Mouse (Mus musculus) neural tube, embryonic 11.5 days (tissue): ENCODE data around the gene Slc44a3. TPM values are rescaled to one million over a fixed set of nuclear protein-coding genes. Genes with fewer than 3 reads are reported as not detected.

Experiments used
- ATAC-seq: fragments of 200-750 bp; cut with Nextera tagmentation; 2 replicates; pipeline ENCODE4 v1.8.0; 2017; ENCODE audit warnings: moderate number of reproducible peaks, mild to moderate bottlenecking, moderate TSS enrichment, moderate library complexity; ENCODE audit not compliant: insufficient read depth, low FRiP score, low TSS enrichment
- DNase-seq: peaks from one replicate; pipeline ENCODE4 v3.0.0-alpha.2; 2015; ENCODE audit warnings: low spot score
- H3K27ac ChIP-seq: fragments of 300-500 bp; sonication (generic); 2 replicates; pipeline ENCODE4 v1.5.1; 2014; ENCODE audit warnings: low read depth, mild to moderate bottlenecking, low read length
- H3K27me3 ChIP-seq: fragments of 300-500 bp; sonication (generic); 2 replicates; pipeline ENCODE4 v1.6.1; 2014; ENCODE audit warnings: mild to moderate bottlenecking, low read length, mixed read lengths; ENCODE audit not compliant: control insufficient read depth, insufficient read depth
- H3K36me3 ChIP-seq: fragments of 300-500 bp; sonication (generic); 2 replicates; pipeline ENCODE4 v1.6.1; 2014; ENCODE audit warnings: mild to moderate bottlenecking, low read length, moderate library complexity, mixed read lengths; ENCODE audit not compliant: control insufficient read depth, insufficient read depth
- H3K4me1 ChIP-seq: fragments of 300-500 bp; sonication (generic); 2 replicates; pipeline ENCODE4 v1.6.1; 2014; ENCODE audit warnings: low read length, mixed read lengths; ENCODE audit not compliant: control insufficient read depth, insufficient read depth
- H3K4me2 ChIP-seq: fragments of 300-500 bp; sonication (generic); 2 replicates; pipeline ENCODE4 v1.6.1; 2014; ENCODE audit warnings: low read depth, mild to moderate bottlenecking, moderate library complexity
- H3K4me3 ChIP-seq: fragments of 300-500 bp; sonication (generic); 2 replicates; pipeline ENCODE4 v1.5.1; 2014; ENCODE audit warnings: low read depth, low read length
- H3K9ac ChIP-seq: fragments of 300-500 bp; sonication (generic); 2 replicates; pipeline ENCODE4 v1.6.1; 2014; ENCODE audit warnings: mild to moderate bottlenecking, low read length
- H3K9me3 ChIP-seq: fragments of 300-500 bp; sonication (generic); 2 replicates; pipeline ENCODE4 v1.6.1; 2016; ENCODE audit warnings: low read length; ENCODE audit not compliant: control insufficient read depth
- WGBS: fragments of 180-500 bp; shearing (Covaris S2); extraction: QIAGEN DNeasy Blood & Tissue Kit; methylation state at CpG from one replicate; pipeline ENCODE4 v1.1.7; 2014; 5-methylcytosine and 5-hydroxymethylcytosine counted together
- polyA plus RNA-seq: library from polyadenylated mRNA; unstranded; fragments of >200 nt; fragmentation: Nextera tagmentation; extraction: Ambion mirVana; gene quantifications from 2 replicates; pipeline ENCODE4 v1.2.1, GENCODE M21; 2014

The Slc44a3 gene
- polyA plus RNA-seq, 1 experiment from 2014 or later = 0.31 TPM

DNA sequence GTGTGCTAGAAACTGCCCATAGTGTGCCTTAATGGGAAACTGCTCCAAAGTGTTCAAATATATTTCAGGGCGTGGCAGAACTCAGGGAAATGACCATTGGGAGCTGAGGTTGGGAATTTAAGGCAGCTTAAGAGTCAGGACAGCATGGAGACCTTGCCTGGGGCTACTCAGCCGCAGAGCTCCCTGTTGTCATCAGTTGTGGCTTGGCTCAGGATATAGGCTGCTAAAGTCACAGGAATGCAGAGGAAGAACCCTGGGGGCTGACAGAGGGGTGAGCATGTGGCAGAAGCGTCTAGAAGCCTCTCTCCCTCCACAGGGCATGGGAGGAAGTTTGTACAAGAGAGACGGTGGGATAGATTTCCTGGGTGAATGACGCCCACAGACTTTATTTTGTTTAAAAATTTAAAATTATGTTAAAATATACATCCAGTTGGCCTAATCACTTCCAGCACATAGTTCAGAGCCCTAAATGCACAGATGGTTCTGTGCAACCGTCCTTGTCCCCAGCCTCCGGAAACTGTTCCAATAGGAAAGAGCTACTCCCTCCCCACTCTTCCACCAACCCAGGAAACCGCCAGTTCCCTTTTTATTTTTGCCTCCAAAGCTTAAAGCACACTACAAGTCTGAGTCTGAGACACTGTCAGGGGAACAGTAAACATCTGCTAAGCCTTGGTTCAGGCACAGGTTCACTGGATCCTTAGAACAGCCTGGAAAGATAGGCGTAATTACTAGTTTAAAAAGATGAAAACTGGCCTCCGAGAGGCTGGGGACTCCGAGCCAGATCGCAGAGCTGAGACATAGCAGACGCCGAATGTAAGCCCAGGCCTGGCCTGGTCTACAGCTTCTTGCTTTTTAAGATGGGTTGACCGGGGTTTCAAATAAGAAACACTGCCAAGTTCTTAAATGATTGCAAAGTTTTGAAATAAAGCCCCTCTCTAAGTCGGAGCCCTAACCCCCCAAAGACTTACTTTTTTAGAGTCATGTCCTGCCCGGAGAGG is 5.8 kb downstream of the Slc44a3 start:
- Histone ChIP-seq H3K27ac (no peak overlapping the region), H3K4me1 (peaks cover 13% of the 10 kb centered on the region), H3K36me3 (no peaks in the 10 kb centered on the region), H3K4me2 (no peak overlapping the region), H3K9me3 (no peaks in the 10 kb centered on the region), H3K27me3 (no peaks in the 10 kb centered on the region), H3K4me3 (no peak overlapping the region), H3K9ac (no peak overlapping the region)
- ATAC-seq = no peak
- 76% methylated on average over 17 of the region's 17 CpGs for WGBS
- no peak for DNase-seq

DNA sequence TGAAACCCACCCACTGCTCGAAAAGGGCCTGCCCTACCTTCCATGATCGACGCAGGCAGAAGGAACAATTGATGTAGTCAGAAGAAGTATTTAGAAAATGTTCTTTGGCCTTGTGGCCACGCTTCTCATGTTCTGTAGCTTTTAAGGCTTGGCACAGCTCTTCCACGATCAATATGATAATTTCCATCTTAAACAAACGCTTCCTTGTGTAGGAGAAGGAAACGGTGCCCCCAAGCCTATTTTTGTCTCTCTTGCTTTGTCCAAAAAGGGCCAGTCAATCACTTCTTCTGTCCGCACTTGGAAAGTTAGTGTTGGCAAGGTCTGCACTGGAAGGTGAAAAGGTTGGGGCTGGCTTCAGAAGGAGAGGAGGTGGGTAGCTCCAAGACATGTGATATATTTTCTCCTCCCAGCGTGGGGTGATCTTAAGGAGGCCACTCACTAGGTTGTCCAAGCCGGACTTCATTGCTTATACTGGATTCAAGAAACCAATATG is 10.5 kb downstream of the Slc44a3 start:
- Histone ChIP-seq H3K9me3 (no peaks in the 10 kb centered on the region), H3K27ac (no peak overlapping the region), H3K9ac (no peak overlapping the region), H3K4me2 (no peak overlapping the region), H3K36me3 (no peaks in the 10 kb centered on the region), H3K4me1 (no peaks in the 10 kb centered on the region), H3K27me3 (no peaks in the 10 kb centered on the region), H3K4me3 (no peak overlapping the region)
- 82% methylated on average over 10 of the region's 10 CpGs for WGBS
- ATAC-seq (no peak), DNase-seq (no peak)

DNA sequence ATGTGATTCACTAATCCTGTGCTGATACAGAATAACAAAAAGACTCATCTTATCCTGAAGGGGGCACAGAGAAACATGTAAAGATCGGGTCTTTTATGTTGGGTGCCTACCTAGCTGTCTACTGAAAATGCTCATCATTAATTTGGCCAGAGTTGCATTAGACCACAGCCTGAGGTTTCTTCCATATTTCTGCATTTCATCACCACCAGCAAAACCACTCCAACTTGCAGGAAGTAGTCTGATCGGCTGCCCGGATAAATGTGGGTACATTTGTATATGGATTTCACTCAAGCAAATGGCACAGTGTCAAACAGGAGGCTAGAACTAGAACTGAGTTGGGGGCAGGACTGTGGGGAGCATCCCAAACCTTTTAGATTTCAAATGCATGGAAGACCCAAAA is 11.1 kb downstream of the Slc44a3 start:
- no peak for DNase-seq
- H3K9me3 ChIP-seq = no peaks in the 10 kb centered on the region
- 92% methylated on average over 3 of the region's 3 CpGs for WGBS

DNA sequence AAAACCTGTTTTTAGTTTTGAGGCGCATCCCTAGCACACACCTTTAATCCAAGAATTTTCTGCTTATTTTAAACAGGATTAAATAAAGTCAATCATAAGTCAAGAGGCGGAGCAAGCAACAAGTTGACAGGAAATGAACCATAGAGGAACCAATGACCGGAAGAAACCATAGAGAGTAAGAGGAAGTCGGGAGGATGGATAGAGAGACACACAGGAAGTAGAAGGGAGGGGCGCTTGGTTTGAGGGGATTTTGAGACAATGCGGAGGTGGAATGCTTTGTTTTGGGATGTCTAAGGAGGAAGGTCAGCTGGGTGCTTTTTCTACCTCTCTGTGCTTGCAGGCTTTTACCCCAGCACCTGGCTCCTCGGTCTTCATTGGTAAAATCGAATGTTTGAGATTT is 15.2 kb downstream of the Slc44a3 start:
- no peak overlapping the region for H3K4me2 ChIP-seq
- no peak overlapping the region for H3K27ac ChIP-seq
- H3K9ac ChIP-seq = no peak overlapping the region
- H3K36me3 ChIP-seq = no peaks in the 10 kb centered on the region
- ATAC-seq (no peak), DNase-seq (no peak)
- H3K27me3 ChIP-seq = no peaks in the 10 kb centered on the region
- H3K4me3 ChIP-seq = no peak overlapping the region
- no peaks in the 10 kb centered on the region for H3K4me1 ChIP-seq
- WGBS = 94% methylated on average over 8 of the region's 8 CpGs
- no peaks in the 10 kb centered on the region for H3K9me3 ChIP-seq

More for the DNA sequence above, 11.1 kb downstream of the Slc44a3 start:
- Histone ChIP-seq H3K9ac (no peak overlapping the region), H3K4me3 (no peak overlapping the region), H3K4me1 (no peaks in the 10 kb centered on the region), H3K27me3 (no peaks in the 10 kb centered on the region), H3K4me2 (no peak overlapping the region), H3K27ac (no peak overlapping the region), H3K36me3 (no peaks in the 10 kb centered on the region)
- no peak for ATAC-seq

DNA sequence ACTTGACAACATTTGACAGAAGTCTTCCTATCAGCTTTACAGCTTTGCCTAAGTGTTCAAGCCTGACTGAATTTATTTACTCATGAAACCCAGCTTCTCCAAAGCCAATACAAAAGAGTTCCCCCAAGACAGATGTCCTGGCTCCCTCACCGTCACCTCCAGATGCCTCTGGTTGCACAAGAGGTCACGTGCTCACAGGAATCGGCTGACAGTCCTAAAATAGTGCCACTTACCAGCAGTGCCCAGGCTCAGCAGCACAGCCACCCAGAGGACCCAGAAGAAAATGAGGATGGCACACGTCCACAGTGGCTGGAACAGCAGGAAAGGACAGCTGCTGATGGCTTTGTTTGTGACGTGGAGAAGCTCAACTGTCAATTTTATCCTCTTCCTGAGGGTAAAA is 23.1 kb downstream of the Slc44a3 start:
- DNase-seq = no peak
- WGBS = 64% methylated on average over 5 of the region's 5 CpGs
- H3K9me3 ChIP-seq = no peaks in the 10 kb centered on the region
- no peak overlapping the region for H3K4me2 ChIP-seq
- H3K27ac ChIP-seq = no peak overlapping the region
- ATAC-seq = no peak
- H3K36me3 ChIP-seq = no peaks in the 10 kb centered on the region
- no peak overlapping the region for H3K9ac ChIP-seq
- H3K27me3 ChIP-seq = no peaks in the 10 kb centered on the region
- H3K4me3 ChIP-seq = no peak overlapping the region
- H3K4me1 ChIP-seq = no peaks in the 10 kb centered on the region

DNA sequence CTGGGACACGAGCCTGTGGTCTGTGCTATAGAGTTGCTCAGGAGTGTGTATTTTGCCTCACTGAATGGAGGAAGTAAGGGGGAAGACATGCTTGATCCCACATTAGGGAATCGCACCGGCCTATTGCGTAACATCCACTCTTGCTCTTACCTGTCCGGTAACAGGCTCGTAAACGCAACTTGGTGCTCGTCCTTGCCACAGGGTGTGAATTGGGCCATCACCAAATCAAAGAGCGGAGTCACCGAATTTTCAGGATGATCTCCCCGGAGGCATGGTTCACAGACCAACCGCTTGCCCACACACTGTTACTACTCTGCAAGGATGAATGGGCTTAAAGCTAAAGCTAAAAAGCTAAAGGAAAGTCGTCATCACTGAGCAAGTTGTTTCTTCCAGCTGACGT is 24.5 kb downstream of the Slc44a3 start:
- no peak overlapping the region for H3K9ac ChIP-seq
- H3K4me1 ChIP-seq = no peaks in the 10 kb centered on the region
- H3K27me3 ChIP-seq = no peaks in the 10 kb centered on the region
- no peaks in the 10 kb centered on the region for H3K36me3 ChIP-seq
- H3K9me3 ChIP-seq = no peaks in the 10 kb centered on the region
- 94% methylated on average over 14 of the region's 14 CpGs for WGBS
- H3K27ac ChIP-seq = no peak overlapping the region
- DNase-seq (no peak), ATAC-seq (no peak)
- H3K4me3 ChIP-seq = no peak overlapping the region
- no peak overlapping the region for H3K4me2 ChIP-seq

DNA sequence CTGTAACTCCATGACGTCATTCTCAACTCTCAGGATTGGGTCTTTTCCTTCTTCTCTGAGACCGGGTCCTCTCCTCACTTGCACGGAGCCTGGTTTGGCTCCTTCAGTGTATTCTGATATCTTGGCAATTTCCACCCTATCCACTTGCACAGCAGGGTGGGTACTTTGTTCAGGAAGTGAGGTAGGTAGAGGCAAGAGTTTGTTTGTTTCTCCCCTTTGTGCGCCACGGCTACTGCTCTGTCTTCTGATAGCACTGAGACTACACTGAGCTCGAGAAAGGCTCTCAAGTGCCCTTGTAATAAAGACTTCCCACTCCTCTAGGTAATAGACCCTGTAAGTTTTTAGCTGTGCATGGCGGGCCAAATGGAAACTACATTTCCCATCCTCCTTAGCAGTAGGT is 25.4 kb downstream of the Slc44a3 start:
- H3K9ac ChIP-seq = no peak overlapping the region
- H3K9me3 ChIP-seq = no peaks in the 10 kb centered on the region
- no peaks in the 10 kb centered on the region for H3K4me1 ChIP-seq
- WGBS = 83% methylated on average over 7 of the region's 7 CpGs
- H3K4me2 ChIP-seq = no peak overlapping the region
- DNase-seq (no peak), ATAC-seq (no peak)
- H3K27ac ChIP-seq = no peak overlapping the region
- H3K4me3 ChIP-seq = no peak overlapping the region
- H3K27me3 ChIP-seq = no peaks in the 10 kb centered on the region
- H3K36me3 ChIP-seq = no peaks in the 10 kb centered on the region

DNA sequence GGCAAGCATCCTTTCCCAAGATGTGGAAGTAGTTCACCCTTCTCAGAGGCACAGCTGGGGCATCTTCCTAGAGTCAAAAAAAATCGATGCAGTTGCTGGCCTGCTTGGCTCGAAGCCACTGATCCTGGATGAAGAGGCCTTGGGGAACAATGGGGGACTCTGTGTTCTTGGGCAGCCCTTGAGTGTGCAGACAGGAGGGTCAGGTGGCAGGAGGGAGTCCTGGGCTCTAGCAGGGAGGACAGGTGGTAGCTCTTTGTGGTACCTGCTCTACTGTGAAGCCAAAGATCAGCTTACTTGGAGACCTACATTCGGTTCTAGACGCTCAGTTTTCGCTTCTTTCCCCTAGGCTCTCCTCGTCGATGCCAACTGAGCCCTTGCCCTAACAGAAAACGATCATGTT is 26.0 kb downstream of the Slc44a3 start:
- Histone ChIP-seq H3K9ac (no peak overlapping the region), H3K9me3 (no peaks in the 10 kb centered on the region), H3K4me1 (no peaks in the 10 kb centered on the region), H3K27ac (no peak overlapping the region), H3K4me3 (no peak overlapping the region), H3K4me2 (no peak overlapping the region), H3K36me3 (no peaks in the 10 kb centered on the region), H3K27me3 (no peaks in the 10 kb centered on the region)
- WGBS = 88% methylated on average over 8 of the region's 8 CpGs
- DNase-seq (no peak), ATAC-seq (no peak)

DNA sequence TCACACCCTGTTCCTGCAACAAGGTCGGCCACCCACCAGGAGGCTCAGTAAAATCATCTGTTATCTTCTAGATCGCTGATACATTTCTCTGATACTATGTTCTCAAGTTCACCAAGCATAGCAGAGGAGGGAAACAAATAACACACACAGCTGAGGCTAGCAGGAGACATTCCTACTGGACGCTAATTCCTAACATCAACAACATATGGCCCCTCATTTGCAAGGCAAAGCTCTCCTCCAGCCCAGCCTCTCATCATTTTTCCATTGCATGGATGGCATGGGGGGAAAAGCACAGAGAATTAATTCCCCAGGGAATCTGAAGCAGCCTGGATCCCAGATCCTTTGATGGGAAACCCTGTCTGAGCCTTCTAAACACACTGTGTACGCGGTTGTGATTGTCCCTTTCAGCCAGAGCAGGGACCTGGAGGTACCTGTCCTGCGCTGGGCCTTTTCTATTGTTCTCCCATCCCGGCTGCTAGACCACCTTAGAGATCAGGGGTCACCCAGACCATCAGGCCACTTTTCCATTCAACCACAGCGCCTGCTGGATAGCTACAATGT is 27.2 kb downstream of the Slc44a3 start:
- no peak overlapping the region for H3K4me3 ChIP-seq
- H3K27me3 ChIP-seq = no peaks in the 10 kb centered on the region
- WGBS = 59% methylated on average over 8 of the region's 8 CpGs
- no peak overlapping the region for H3K9ac ChIP-seq
- DNase-seq (no peak), ATAC-seq (no peak)
- no peaks in the 10 kb centered on the region for H3K4me1 ChIP-seq
- H3K4me2 ChIP-seq = no peak overlapping the region
- no peaks in the 10 kb centered on the region for H3K9me3 ChIP-seq
- H3K36me3 ChIP-seq = no peaks in the 10 kb centered on the region
- H3K27ac ChIP-seq = no peak overlapping the region
